Mouse (Mus musculus): Measurements from ENCODE around the gene Pde4a.

DNA sequence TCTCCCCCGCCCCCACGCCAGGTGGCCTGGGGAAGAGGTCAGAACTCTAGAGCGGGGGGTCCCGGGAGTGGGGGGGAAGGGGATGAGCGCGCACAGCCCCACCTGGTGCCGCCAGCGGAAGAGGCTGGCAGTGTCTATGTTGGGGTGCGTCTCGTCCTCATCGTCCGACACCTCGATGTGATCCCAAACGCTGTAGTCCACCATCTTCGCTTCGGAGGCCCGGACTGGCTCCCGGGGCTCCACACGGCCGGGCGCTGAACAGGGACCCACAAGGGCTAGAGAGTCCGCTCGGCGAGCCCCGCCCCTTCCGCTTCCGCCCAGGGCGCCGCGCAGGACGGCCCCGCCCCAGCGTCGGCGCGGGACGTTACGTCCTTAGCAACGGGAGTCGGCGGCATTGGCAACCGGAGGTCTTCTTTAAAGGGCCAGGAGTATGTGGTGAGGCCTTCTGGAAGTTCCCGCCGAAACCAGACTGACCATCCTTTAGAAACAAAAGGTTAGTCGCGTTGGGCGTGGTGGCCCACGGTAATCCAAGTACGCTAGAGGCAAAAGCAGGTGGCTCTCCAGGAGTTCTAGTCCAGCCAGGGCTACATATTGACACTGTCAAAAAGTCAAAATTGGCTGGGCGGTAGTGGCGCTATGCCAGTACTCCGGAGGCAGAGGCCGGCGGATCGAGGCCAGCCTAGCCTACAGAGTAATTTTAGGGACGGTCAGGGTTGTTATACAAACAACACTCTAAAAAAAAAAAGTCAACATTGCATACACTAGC is 15.7 kb upstream of the Pde4a start, which contains the start of gene Cdc37:
- TF ChIP-seq POLR2A (IDR thresholded peaks at IDR 0.05; ENCODE audit: low read depth, low read length): peak; percentile 30
- no peak for TF ChIP-seq CTCF (conservative IDR thresholded peaks at IDR 0.05; ENCODE audit: insufficient read depth, insufficient read length, low read depth, low read length)

Data from kidney, adult 2 months (tissue).